Mouse (Mus musculus): ENCODE results near the gene 6430531B16Rik. TPM values are rescaled to one million over a fixed set of nuclear protein-coding genes. Genes with fewer than 3 reads are reported as not detected.

6430531B16Rik gene
- total and polyA plus RNA-seq, 3 experiments = 0.13 TPM; not detected in 2

DNA sequence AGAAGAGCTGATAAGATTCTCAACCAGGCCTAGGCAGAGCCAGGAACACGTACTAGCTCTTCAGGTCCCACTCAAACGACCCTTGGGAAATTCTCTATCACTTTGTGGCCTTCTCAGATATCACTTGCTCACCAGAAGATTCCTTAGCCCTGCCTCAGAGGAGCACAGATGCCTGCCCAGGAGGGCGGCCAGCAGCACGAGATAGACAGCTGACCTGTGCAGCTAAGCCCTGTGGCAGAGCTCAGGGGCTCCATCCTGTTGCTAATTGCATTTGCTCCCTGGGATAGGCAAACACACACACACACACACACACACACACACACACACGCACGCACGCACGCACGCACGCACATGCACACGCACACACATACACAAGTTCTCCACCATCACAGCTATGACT is 3.5 kb upstream of the 6430531B16Rik start:
- DNase-seq (ENCODE audit: low read depth, low spot score) = no peak

DNA sequence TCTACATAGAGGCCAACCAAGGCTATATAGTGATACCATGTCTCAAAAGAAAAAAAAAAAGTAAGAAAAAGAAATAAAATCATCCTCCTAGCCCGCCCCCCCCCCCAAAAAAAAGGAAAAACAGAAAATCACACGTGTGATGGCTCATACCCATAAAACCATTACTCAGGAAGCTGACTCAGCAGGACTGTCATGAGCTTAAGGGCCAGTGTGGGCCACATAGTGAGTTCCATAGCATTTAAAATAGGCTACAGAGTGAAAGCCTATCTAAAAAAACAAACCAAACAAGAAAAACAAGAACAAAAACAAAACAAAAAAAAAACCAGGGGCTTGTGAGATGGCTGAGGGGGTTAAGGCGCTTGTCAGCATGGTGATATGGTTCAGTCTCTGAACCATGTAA is 2.2 kb upstream of the 6430531B16Rik start:
- no peak for DNase-seq (ENCODE audit: low read depth, low spot score)
- peaks cover 0 to 13% of the 10 kb centered on the region in 2 experiments; a peak in 2 of 4 replicates for H3K4me1 ChIP-seq (ENCODE audit: control insufficient read depth in 1 of 2, insufficient read depth in 2 of 2, low read length in 2 of 2)

More for the DNA sequence above, 3.5 kb upstream of the 6430531B16Rik start:
- TF ChIP-seq MAZ (IDR thresholded peaks at IDR 0.05; ENCODE audit: low read depth, low read length) (no peak), CTCF (IDR thresholded peaks at IDR 0.05 in 2 of 3, conservative IDR thresholded peaks at IDR 0.05 in 1 of 3; ENCODE audit: control insufficient read depth in 1 of 3, insufficient read depth in 1 of 3, low read depth in 2 of 3, low read length in 3 of 3, poor library complexity in 1 of 3, severe bottlenecking in 1 of 3) (no peak), GABPA (IDR thresholded peaks at IDR 0.05; ENCODE audit: low read depth, low read length) (no peak)
- peaks cover 0 to 13% of the 10 kb centered on the region in 2 experiments; a peak in 2 of 4 replicates for H3K4me1 ChIP-seq (ENCODE audit: control insufficient read depth in 1 of 2, insufficient read depth in 2 of 2, low read length in 2 of 2)
- no peak overlapping the region for H3K27ac ChIP-seq (ENCODE audit: control insufficient read depth, low read depth, low read length)
- no peak overlapping the region for H3K4me3 ChIP-seq (ENCODE audit: control insufficient read depth in 1 of 2, insufficient read depth in 1 of 2, low read depth in 2 of 2, low read length in 2 of 2)
- H3K36me3 ChIP-seq (ENCODE audit: control insufficient read depth in 1 of 2, insufficient read depth in 2 of 2, low read length in 2 of 2) = peaks cover 0 to 6% of the 10 kb centered on the region in 2 experiments; a peak in 2 of 4 replicates
- H3K79me2 ChIP-seq (ENCODE audit: control insufficient read depth, insufficient read depth, low read length, poor library complexity) = no peaks in the 10 kb centered on the region
- no peaks in the 10 kb centered on the region for H3K27me3 ChIP-seq (ENCODE audit: control insufficient read depth in 1 of 2, insufficient read depth in 2 of 2, low read length in 2 of 2)
- H3K9me3 ChIP-seq (replicated peaks; ENCODE audit: insufficient read depth, low read length) = no peaks in the 10 kb centered on the region
- H3K9ac ChIP-seq (ENCODE audit: control insufficient read depth, low read depth, low read length, poor library complexity, severe bottlenecking) = no peak overlapping the region

DNA sequence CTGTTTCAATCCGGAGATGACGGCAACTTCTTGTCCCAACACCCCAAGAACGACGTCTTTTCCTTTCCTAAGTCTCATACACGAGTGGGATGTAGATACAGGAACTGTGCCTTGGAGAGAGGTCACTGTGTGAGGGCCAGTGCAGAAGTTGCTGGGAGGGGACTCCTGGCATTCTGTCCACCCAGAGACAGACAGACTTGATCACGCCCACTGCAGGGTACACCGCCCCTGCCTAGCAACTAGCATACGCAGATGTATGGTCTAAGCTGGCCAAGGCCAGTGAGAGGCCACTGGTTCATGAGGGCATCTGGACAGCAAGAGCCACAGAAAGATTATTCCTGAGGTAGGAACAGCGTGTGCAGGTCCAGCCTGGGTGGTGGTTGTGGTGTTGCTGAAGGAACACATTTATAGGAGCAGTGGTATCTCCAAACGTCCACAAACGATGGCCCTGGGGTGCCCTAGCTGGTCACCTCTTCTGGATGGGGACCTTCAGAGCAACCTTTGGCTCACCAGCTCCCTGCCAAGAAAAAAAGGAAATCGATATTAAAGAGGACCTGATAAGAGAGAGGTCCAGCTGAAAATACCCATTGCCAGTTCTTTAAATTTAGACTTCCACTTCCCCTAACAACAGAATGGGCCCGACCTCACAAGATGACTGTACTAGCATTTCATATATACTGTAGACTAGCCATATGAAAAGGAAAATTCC is 610 bp upstream of the 6430531B16Rik start:
- Histone ChIP-seq H3K36me3 (ENCODE audit: control insufficient read depth in 1 of 2, insufficient read depth in 2 of 2, low read length in 2 of 2) (peaks cover 0 to 6% of the 10 kb centered on the region in 2 experiments; a peak in 2 of 4 replicates), H3K27ac (ENCODE audit: control insufficient read depth, low read depth, low read length) (no peak overlapping the region), H3K9ac (ENCODE audit: control insufficient read depth, low read depth, low read length, poor library complexity, severe bottlenecking) (no peak overlapping the region), H3K4me3 (ENCODE audit: control insufficient read depth in 1 of 2, insufficient read depth in 1 of 2, low read depth in 2 of 2, low read length in 2 of 2) (peak overlapping the region; percentile 40 to 46), H3K79me2 (ENCODE audit: control insufficient read depth, insufficient read depth, low read length, poor library complexity) (no peaks in the 10 kb centered on the region), H3K27me3 (ENCODE audit: control insufficient read depth in 1 of 2, insufficient read depth in 2 of 2, low read length in 2 of 2) (no peaks in the 10 kb centered on the region), H3K4me1 (ENCODE audit: control insufficient read depth in 1 of 2, insufficient read depth in 2 of 2, low read length in 2 of 2) (peaks cover 0 to 19% of the 10 kb centered on the region in 2 experiments; a peak in 2 of 4 replicates), H3K9me3 (replicated peaks; ENCODE audit: insufficient read depth, low read length) (no peaks in the 10 kb centered on the region)
- peak; percentile 33 for DNase-seq (ENCODE audit: low read depth, low spot score)
- TF ChIP-seq E2F4 (IDR thresholded peaks at IDR 0.05; ENCODE audit: borderline replicate concordance, low read depth, low read length) (no peak), ETS1 (IDR thresholded peaks at IDR 0.05; ENCODE audit: low read depth, low read length) (0 out of 2 replicates have a peak, but pooled peaks have one; percentile 17), GATA1 (IDR thresholded peaks at IDR 0.05; ENCODE audit: low read depth, low read length) (peak; percentile 42; the same call in 1 of the 2 replicates), GABPA (IDR thresholded peaks at IDR 0.05; ENCODE audit: low read depth, low read length) (no peak)

More for the DNA sequence above, 2.2 kb upstream of the 6430531B16Rik start:
- Histone ChIP-seq H3K9ac (ENCODE audit: control insufficient read depth, low read depth, low read length, poor library complexity, severe bottlenecking) (no peak overlapping the region), H3K4me3 (ENCODE audit: control insufficient read depth in 1 of 2, insufficient read depth in 1 of 2, low read depth in 2 of 2, low read length in 2 of 2) (no peak overlapping the region), H3K27me3 (ENCODE audit: control insufficient read depth in 1 of 2, insufficient read depth in 2 of 2, low read length in 2 of 2) (no peaks in the 10 kb centered on the region), H3K27ac (ENCODE audit: control insufficient read depth, low read depth, low read length) (no peak overlapping the region), H3K9me3 (replicated peaks; ENCODE audit: insufficient read depth, low read length) (no peaks in the 10 kb centered on the region), H3K79me2 (ENCODE audit: control insufficient read depth, insufficient read depth, low read length, poor library complexity) (no peaks in the 10 kb centered on the region), H3K36me3 (ENCODE audit: control insufficient read depth in 1 of 2, insufficient read depth in 2 of 2, low read length in 2 of 2) (peaks cover 0 to 6% of the 10 kb centered on the region in 2 experiments; a peak in 2 of 4 replicates)
- TF ChIP-seq ZNF384 (IDR thresholded peaks at IDR 0.05; ENCODE audit: low read depth, low read length) (no peak), RAD21 (IDR thresholded peaks at IDR 0.05; ENCODE audit: low read depth, low read length) (no peak), MAFK (IDR thresholded peaks at IDR 0.05; ENCODE audit: borderline replicate concordance, low read depth, low read length) (peak; percentile 63; the same call in 1 of the 2 replicates)
